Mouse (Mus musculus) ES-E14 (cell line): ENCODE measurements around the gene Sel1l.

Experiments
- CHD2 ChIP-seq: IDR thresholded peaks from 2 replicates; pipeline ENCODE4 v1.6.1; 2014; ENCODE audit warnings: mild to moderate bottlenecking, low read depth, low read length, inconsistent platforms
- MAFK ChIP-seq: IDR thresholded peaks from 2 replicates; pipeline ENCODE4 v1.6.1; 2014; ENCODE audit warnings: mild to moderate bottlenecking, low read depth, low read length, inconsistent platforms; ENCODE audit not compliant: insufficient read depth

DNA sequence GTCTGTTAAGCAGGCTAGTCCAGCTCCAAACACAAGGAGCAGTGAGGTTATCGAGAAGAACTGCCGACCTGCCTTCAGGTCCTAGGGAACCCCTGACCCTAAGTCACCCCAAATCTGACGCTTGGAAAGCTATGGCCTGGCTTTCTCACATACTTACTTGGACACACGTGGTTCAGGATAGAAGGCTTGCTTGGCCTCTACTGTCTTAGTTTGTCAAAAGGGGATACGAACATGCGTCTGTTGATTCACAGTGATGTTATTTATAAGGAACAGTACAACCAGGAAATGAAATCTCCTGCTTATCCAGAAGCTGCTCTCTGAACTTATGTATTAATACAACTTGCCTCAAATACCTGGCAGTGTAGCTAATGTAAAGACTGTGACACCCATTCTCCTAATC lies 2.9 kb downstream of the Sel1l start:
- TF ChIP-seq CHD2 (no peak), MAFK (no peak)
